Mouse (Mus musculus) hindbrain, embryonic 11.5 days (tissue): ENCODE measurements around the gene Herc4. TPM values are rescaled to one million over a fixed set of nuclear protein-coding genes. Genes with fewer than 3 reads are reported as not detected.
"Not testable (repeated sequence)": the region's sequence is repeated elsewhere in the genome, so short reads cannot be mapped to it uniquely, and the experiment has no call there.

Experiments
- ATAC-seq: fragments of 200-750 bp; cut with Nextera tagmentation; 2 replicates; pipeline ENCODE4 v1.8.0; 2017; ENCODE audit warnings: mild to moderate bottlenecking, moderate TSS enrichment, moderate library complexity; ENCODE audit not compliant: low FRiP score
- DNase-seq: peaks from one replicate; pipeline ENCODE4 v3.0.0-alpha.2; 2015; ENCODE audit warnings: low spot score
- H3K27ac ChIP-seq: fragments of 300-500 bp; sonication (generic); 2 replicates; pipeline ENCODE4 v1.5.1; 2014; ENCODE audit warnings: mild to moderate bottlenecking, low read depth, low read length
- H3K27me3 ChIP-seq: fragments of 300-500 bp; sonication (generic); 2 replicates; pipeline ENCODE4 v1.6.1; 2014; ENCODE audit warnings: mild to moderate bottlenecking, low read length, moderate library complexity, mixed read lengths; ENCODE audit not compliant: control insufficient read depth, insufficient read depth
- H3K36me3 ChIP-seq: fragments of 300-500 bp; sonication (generic); 2 replicates; pipeline ENCODE4 v1.6.1; 2014; ENCODE audit warnings: mild to moderate bottlenecking, low read length, moderate library complexity, mixed read lengths; ENCODE audit not compliant: control insufficient read depth, insufficient read depth
- H3K4me1 ChIP-seq: fragments of 300-500 bp; sonication (generic); replicated peaks from 2 replicates; pipeline ENCODE4 v1.6.1; 2014; ENCODE audit warnings: low read length, mixed read lengths; ENCODE audit not compliant: control insufficient read depth, insufficient read depth
- H3K4me2 ChIP-seq: fragments of 300-500 bp; sonication (generic); replicated peaks from 2 replicates; pipeline ENCODE4 v1.6.1; 2014; ENCODE audit warnings: mild to moderate bottlenecking, low read depth, low read length
- H3K4me3 ChIP-seq: fragments of 300-500 bp; sonication (generic); 2 replicates; pipeline ENCODE4 v1.5.1; 2014; ENCODE audit warnings: low read depth, low read length
- H3K9ac ChIP-seq: fragments of 300-500 bp; sonication (generic); 2 replicates; pipeline ENCODE4 v1.6.1; 2014; ENCODE audit warnings: low read depth, low read length
- H3K9me3 ChIP-seq: fragments of 300-500 bp; sonication (generic); 2 replicates; pipeline ENCODE4 v1.6.1; 2016; ENCODE audit warnings: low read length; ENCODE audit not compliant: control insufficient read depth
- WGBS: fragments of 180-500 bp; shearing (Covaris S2); extraction: QIAGEN DNeasy Blood & Tissue Kit; methylation state at CpG from one replicate; pipeline ENCODE4 v1.1.7; 2014; 5-methylcytosine and 5-hydroxymethylcytosine counted together
- polyA plus RNA-seq: library from polyadenylated mRNA; unstranded; fragments of >200 nt; fragmentation: Nextera tagmentation; extraction: Ambion mirVana; gene quantifications from 2 replicates; pipeline ENCODE4 v1.2.1, GENCODE M21; 2014

Herc4 gene
- polyA plus RNA-seq, 1 experiment from 2014 or later = 49.3 TPM

DNA sequence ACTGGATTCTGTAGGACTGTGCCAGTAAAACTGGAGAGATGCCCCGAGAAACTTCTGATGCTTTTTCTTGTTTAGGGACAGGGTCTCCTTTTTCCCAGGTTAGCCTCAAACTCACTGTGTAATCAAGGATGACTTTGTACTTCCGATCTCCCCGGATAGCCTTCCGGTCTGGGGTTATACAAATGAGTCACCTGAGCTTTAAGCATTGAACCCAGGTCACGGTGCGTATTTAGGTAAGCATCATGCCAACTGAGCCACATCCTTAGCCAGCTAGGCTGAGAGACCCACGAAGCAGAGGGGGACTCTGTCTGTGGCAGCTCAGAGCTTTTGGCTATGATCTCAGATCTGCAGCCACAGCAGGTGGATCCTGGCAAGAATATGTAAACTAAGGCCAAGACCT, 107.1 kb downstream of the Herc4 start:
- no peak overlapping the region for H3K27ac ChIP-seq
- no peak for ATAC-seq
- H3K4me1 ChIP-seq = no peaks in the 10 kb centered on the region
- H3K4me3 ChIP-seq = no peak overlapping the region
- no peak overlapping the region for H3K9ac ChIP-seq
- H3K27me3 ChIP-seq = no peaks in the 10 kb centered on the region
- H3K36me3 ChIP-seq = no peaks in the 10 kb centered on the region
- no peak overlapping the region for H3K4me2 ChIP-seq
- 92% methylated on average over 7 of the region's 7 CpGs for WGBS
- no peaks in the 10 kb centered on the region for H3K9me3 ChIP-seq
- no peak for DNase-seq

DNA sequence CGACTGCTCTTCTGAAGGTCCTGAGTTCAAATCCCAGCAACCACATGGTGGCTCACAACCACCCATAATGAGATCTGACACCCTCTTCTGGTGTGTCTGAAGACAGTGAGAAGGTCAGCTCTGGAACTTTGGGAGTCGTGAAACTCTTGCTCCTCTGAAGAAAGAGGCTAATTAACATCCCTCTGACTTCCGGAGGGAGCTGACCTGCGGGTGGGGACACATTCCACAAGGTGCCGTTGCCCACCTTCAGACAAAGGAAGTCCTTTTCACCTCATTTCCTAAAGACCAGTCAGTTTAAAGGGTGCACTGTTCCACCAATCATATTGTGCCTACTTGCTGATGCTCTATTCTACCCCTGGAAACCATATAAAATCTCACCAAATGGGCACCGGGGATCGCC, 107.5 kb downstream of the Herc4 start:
- H3K9ac ChIP-seq, H3K4me3 ChIP-seq, H3K36me3 ChIP-seq, H3K9me3 ChIP-seq, H3K4me1 ChIP-seq, H3K4me2 ChIP-seq, H3K27ac ChIP-seq, H3K27me3 ChIP-seq, DNase-seq, ATAC-seq: not testable (repeated sequence)
- 90% methylated on average over 7 of the region's 7 CpGs for WGBS

DNA sequence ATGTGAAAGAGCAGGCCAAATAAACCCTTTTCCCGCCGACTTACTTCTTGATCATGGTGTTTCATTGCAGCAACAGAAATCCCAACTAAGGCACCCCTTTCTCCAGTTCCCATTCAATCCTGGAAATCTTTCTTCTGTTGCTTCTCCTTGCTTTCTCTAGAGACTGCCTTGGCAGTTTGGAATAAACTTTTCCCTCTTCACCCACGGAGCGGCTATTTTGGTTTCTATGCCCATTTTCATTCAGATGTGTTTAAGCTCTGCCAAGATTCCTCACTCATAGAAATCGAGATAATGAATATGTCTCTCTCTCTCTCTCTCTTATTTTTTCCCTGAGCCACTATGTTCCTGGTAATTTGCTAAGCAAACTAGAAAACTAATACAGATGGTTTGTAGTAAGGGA, 108.5 kb downstream of the Herc4 start:
- Histone ChIP-seq H3K27me3 (no peaks in the 10 kb centered on the region), H3K36me3 (no peaks in the 10 kb centered on the region), H3K9me3 (no peaks in the 10 kb centered on the region), H3K27ac (no peak overlapping the region), H3K4me1 (no peaks in the 10 kb centered on the region), H3K9ac (no peak overlapping the region), H3K4me2 (no peak overlapping the region), H3K4me3 (no peak overlapping the region)
- DNase-seq (no peak), ATAC-seq (no peak)
- 88% methylated on average over 5 of the region's 5 CpGs for WGBS

DNA sequence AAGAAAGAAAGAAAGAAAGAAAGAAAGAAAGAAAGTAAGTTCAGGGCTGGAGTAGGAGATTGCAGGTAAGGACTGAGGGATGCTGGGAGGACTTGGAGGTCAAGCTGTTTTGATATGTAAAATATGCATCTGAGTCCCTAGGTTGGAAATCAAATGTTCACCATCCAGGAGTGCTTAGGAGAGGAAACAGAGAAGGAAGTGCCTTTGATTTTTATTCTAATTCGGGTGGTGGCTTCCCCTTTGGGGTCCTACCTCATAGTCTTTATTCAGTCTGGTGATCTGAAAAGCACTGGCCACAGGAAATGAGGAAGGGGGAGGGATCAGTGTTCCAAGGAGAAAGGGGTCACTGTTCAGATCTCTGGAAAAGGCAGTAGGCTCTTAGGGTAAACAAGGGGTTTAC, 116.9 kb downstream of the Herc4 start:
- DNase-seq (no peak), ATAC-seq (no peak)
- Histone ChIP-seq H3K4me1 (no peaks in the 10 kb centered on the region), H3K4me3 (no peak overlapping the region), H3K4me2 (no peak overlapping the region), H3K36me3 (no peaks in the 10 kb centered on the region), H3K27me3 (no peaks in the 10 kb centered on the region), H3K9ac (no peak overlapping the region), H3K9me3 (no peaks in the 10 kb centered on the region), H3K27ac (no peak overlapping the region)
- WGBS = 67% methylated on average over 1 of the region's 1 CpGs

DNA sequence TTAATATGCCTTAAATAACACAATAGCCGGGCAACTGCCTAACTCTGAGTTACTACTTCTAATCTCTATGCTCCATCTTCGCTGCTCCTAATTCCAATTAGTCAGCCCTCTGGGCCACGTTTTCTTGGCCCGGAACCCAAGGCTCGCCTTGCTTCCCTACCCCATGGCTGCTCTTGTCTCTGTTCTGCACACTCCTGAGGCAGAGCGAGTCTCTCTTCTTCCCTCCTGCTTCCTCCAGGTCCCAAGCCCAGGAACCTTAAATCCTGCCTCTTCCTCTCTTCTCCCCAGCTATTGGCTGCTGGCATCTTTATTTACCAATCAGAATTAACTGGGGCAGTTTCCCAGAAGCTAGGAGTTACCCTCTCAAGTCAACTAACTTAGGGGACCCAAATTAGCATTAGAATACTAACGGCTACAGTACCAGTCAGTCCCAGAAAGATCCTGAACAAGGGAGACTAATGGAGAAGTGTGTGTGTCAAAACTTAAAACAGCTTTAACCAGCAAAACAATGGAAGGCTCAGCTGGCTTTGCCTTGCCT, 122.4 kb downstream of the Herc4 start:
- no peaks in the 10 kb centered on the region for H3K4me1 ChIP-seq
- H3K36me3 ChIP-seq = no peaks in the 10 kb centered on the region
- DNase-seq (no peak), ATAC-seq (no peak)
- H3K27ac ChIP-seq = no peak overlapping the region
- H3K4me2 ChIP-seq = no peak overlapping the region
- 54% methylated on average over 7 of the region's 7 CpGs for whole genome bisulfite sequencing
- H3K9ac ChIP-seq = no peak overlapping the region
- no peaks in the 10 kb centered on the region for H3K9me3 ChIP-seq
- no peaks in the 10 kb centered on the region for H3K27me3 ChIP-seq
- H3K4me3 ChIP-seq = no peak overlapping the region

DNA sequence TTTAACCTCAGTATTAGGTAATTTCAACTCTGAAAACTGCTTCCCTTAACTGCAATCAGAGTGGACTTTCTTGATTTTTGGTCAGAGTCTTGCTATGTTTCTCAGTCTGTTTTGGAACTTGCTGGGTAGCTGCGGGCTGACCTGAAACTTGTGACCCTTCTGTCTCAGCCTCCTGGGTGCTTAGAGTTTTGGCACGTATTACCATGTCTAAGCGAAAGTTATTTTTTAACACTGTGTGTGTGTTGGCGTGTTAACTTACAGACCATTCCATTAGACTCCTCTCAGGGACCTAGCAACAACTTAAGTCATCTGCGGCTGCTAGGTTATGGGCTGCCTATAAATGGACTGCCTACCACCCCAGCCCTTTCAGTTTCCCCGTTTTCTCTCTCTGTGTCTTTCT, 123.8 kb downstream of the Herc4 start:
- Histone ChIP-seq H3K27me3 (no peaks in the 10 kb centered on the region), H3K27ac (no peak overlapping the region), H3K4me2 (no peak overlapping the region), H3K9ac (no peak overlapping the region), H3K4me3 (no peak overlapping the region), H3K36me3 (no peaks in the 10 kb centered on the region), H3K4me1 (no peaks in the 10 kb centered on the region), H3K9me3 (no peaks in the 10 kb centered on the region)
- ATAC-seq (no peak), DNase-seq (no peak)
- WGBS = 84% methylated on average over 6 of the region's 6 CpGs

Other genes with a start within 250 kb of the Herc4 start
- 163 and 166 TPM in 2 replicates for gene Hnrnph3, start 219.6 kb upstream of the Herc4 start, polyA plus RNA-seq
- 1.3 and 1.5 TPM in 2 replicates for gene Pbld2, start 219.5 kb upstream of the Herc4 start, polyA plus RNA-seq
- 0.78 and 1.2 TPM in 2 replicates for gene Pbld1, start 183.6 kb upstream of the Herc4 start, polyA plus RNA-seq
- 0.34 and 0.43 TPM in 2 replicates for gene Atoh7, start 144.2 kb upstream of the Herc4 start, polyA plus RNA-seq
- 0.09 and 0.10 TPM in 2 replicates for gene Mypn, start 39.9 kb upstream of the Herc4 start, polyA plus RNA-seq
- 8.4 and 11.2 TPM in 2 replicates for gene Sirt1, start 137.9 kb downstream of the Herc4 start, polyA plus RNA-seq
- gene Dnajc12, start 138.6 kb downstream of the Herc4 start, polyA plus RNA-seq = 12.5 and 19.6 TPM in 2 replicates
- gene Gm7075, start 178.0 kb downstream of the Herc4 start, polyA plus RNA-seq = 0.63 TPM in 1 of 2 replicates, not detected in the other
- gene Ctnna3, start 186.3 kb downstream of the Herc4 start, polyA plus RNA-seq = 0.42 TPM in 1 of 2 replicates, not detected in the other